Mouse (Mus musculus) forebrain, embryonic 10.5 days (tissue): ENCODE data around the gene Ccser1. TPM values are rescaled to one million over a fixed set of nuclear protein-coding genes. Genes with fewer than 3 reads are reported as not detected.

ENCODE experiments used
- DNase-seq: peaks from one replicate; pipeline ENCODE4 v3.0.0-alpha.2; 2017; ENCODE audit warnings: low spot score; ENCODE audit errors: extremely low spot score
- H3K27ac ChIP-seq: fragments of 300-500 bp; sonication (generic); 2 replicates; pipeline ENCODE4 v1.5.1; 2016; ENCODE audit warnings: mild to moderate bottlenecking
- H3K27me3 ChIP-seq: fragments of 300-500 bp; sonication (generic); 2 replicates; pipeline ENCODE4 v1.6.1; 2016; ENCODE audit warnings: mild to moderate bottlenecking; ENCODE audit not compliant: poor library complexity, severe bottlenecking
- H3K36me3 ChIP-seq: fragments of 300-500 bp; sonication (generic); replicated peaks from 2 replicates; pipeline ENCODE4 v1.6.1; 2016; ENCODE audit warnings: mild to moderate bottlenecking, moderate library complexity
- H3K4me1 ChIP-seq: fragments of 300-500 bp; sonication (generic); 2 replicates; pipeline ENCODE4 v1.6.1; 2016
- H3K4me3 ChIP-seq: fragments of 300-500 bp; sonication (generic); 2 replicates; pipeline ENCODE4 v1.5.1; 2016; ENCODE audit warnings: mild to moderate bottlenecking, moderate library complexity
- H3K9me3 ChIP-seq: fragments of 300-500 bp; sonication (generic); 2 replicates; pipeline ENCODE4 v1.6.1; 2016; ENCODE audit warnings: mild to moderate bottlenecking, moderate library complexity
- WGBS: fragments of 180-500 bp; shearing (Covaris S2); methylation state at CpG from one replicate; pipeline ENCODE4 v1.1.7; 2016; 5-methylcytosine and 5-hydroxymethylcytosine counted together
- polyA plus RNA-seq: library from polyadenylated mRNA; unstranded; fragments of >200 nt; fragmentation: Nextera tagmentation; extraction: Ambion mirVana; gene quantifications from 2 replicates; pipeline ENCODE4 v1.2.1, GENCODE M21; 2016

The Ccser1 gene
- polyA plus RNA-seq, 1 experiment from 2014 or later: 3.7 TPM

- no peaks in the 10 kb centered on the region for H3K27me3 ChIP-seq
- WGBS: 83% methylated on average over 2 of the region's 2 CpGs
- H3K36me3 ChIP-seq: no peaks in the 10 kb centered on the region
- H3K9me3 ChIP-seq: no peaks in the 10 kb centered on the region
- H3K4me3 ChIP-seq: no peak overlapping the region
- no peaks in the 10 kb centered on the region for H3K4me1 ChIP-seq
- H3K27ac ChIP-seq: no peak overlapping the region
- DNase-seq: no peak
These were observed 952.4 kb downstream of the Ccser1 start for GRCm38 (mm10) chr6:62132531-62132930.

GRCm38 (mm10) chr6:62160320-62160719 lies 980.2 kb downstream of the Ccser1 start:
- no peaks in the 10 kb centered on the region for H3K36me3 ChIP-seq
- H3K4me1 ChIP-seq: no peaks in the 10 kb centered on the region
- H3K27me3 ChIP-seq: no peaks in the 10 kb centered on the region
- no peak overlapping the region for H3K4me3 ChIP-seq
- H3K27ac ChIP-seq: no peak overlapping the region
- no peaks in the 10 kb centered on the region for H3K9me3 ChIP-seq
- DNase-seq: no peak

- Histone ChIP-seq H3K4me1 (no peaks in the 10 kb centered on the region), H3K4me3 (no peak overlapping the region), H3K36me3 (no peaks in the 10 kb centered on the region), H3K27me3 (no peaks in the 10 kb centered on the region), H3K27ac (no peak overlapping the region), H3K9me3 (no peaks in the 10 kb centered on the region)
- no peak for DNase-seq
- 84% methylated on average over 6 of the region's 6 CpGs for WGBS
These were observed 982.5 kb downstream of the Ccser1 start for GRCm38 (mm10) chr6:62162596-62162995.

- Histone ChIP-seq H3K4me3 (no peak overlapping the region), H3K4me1 (no peaks in the 10 kb centered on the region), H3K36me3 (no peaks in the 10 kb centered on the region), H3K27me3 (no peaks in the 10 kb centered on the region), H3K27ac (no peak overlapping the region), H3K9me3 (no peaks in the 10 kb centered on the region)
- 46% methylated on average over 3 of the region's 3 CpGs for WGBS
- no peak for DNase-seq
These were observed 983.7 kb downstream of the Ccser1 start for GRCm38 (mm10) chr6:62163826-62164225.

GRCm38 (mm10) chr6:62196496-62197188 lies 1016.5 kb downstream of the Ccser1 start:
- no peaks in the 10 kb centered on the region for H3K27me3 ChIP-seq
- no peaks in the 10 kb centered on the region for H3K4me1 ChIP-seq
- DNase-seq: no peak
- 90% methylated on average over 6 of the region's 6 CpGs for WGBS
- H3K9me3 ChIP-seq: no peaks in the 10 kb centered on the region
- no peak overlapping the region for H3K4me3 ChIP-seq
- no peak overlapping the region for H3K27ac ChIP-seq
- H3K36me3 ChIP-seq: no peaks in the 10 kb centered on the region

GRCm38 (mm10) chr6:62198768-62199167 lies 1018.6 kb downstream of the Ccser1 start:
- no peak for DNase-seq
- H3K4me3 ChIP-seq: no peak overlapping the region
- H3K27me3 ChIP-seq: no peaks in the 10 kb centered on the region
- H3K4me1 ChIP-seq: no peaks in the 10 kb centered on the region
- no peaks in the 10 kb centered on the region for H3K36me3 ChIP-seq
- 84% methylated on average over 6 of the region's 6 CpGs for WGBS
- no peak overlapping the region for H3K27ac ChIP-seq
- H3K9me3 ChIP-seq: no peaks in the 10 kb centered on the region

GRCm38 (mm10) chr6:62205013-62205412 lies 1024.9 kb downstream of the Ccser1 start:
- Histone ChIP-seq H3K27ac (no peak overlapping the region), H3K9me3 (no peaks in the 10 kb centered on the region), H3K36me3 (no peaks in the 10 kb centered on the region), H3K4me1 (no peaks in the 10 kb centered on the region), H3K4me3 (no peak overlapping the region), H3K27me3 (no peaks in the 10 kb centered on the region)
- DNase-seq: no peak
- WGBS: 48% methylated on average over 2 of the region's 2 CpGs

GRCm38 (mm10) chr6:62221856-62222255 lies 1041.7 kb downstream of the Ccser1 start:
- 64% methylated on average over 1 of the region's 1 CpGs for WGBS
- Histone ChIP-seq H3K27me3 (no peaks in the 10 kb centered on the region), H3K9me3 (no peaks in the 10 kb centered on the region), H3K4me1 (no peaks in the 10 kb centered on the region), H3K4me3 (no peak overlapping the region), H3K36me3 (no peaks in the 10 kb centered on the region), H3K27ac (no peak overlapping the region)
- no peak for DNase-seq

- Histone ChIP-seq H3K4me3 (no peak overlapping the region), H3K9me3 (no peaks in the 10 kb centered on the region), H3K27ac (no peak overlapping the region), H3K36me3 (no peaks in the 10 kb centered on the region), H3K27me3 (no peaks in the 10 kb centered on the region), H3K4me1 (no peaks in the 10 kb centered on the region)
- WGBS: 81% methylated on average over 1 of the region's 1 CpGs
- DNase-seq: no peak
These were observed 1083.8 kb downstream of the Ccser1 start for GRCm38 (mm10) chr6:62263899-62264298.

GRCm38 (mm10) chr6:62264525-62264924 lies 1084.4 kb downstream of the Ccser1 start:
- H3K4me3 ChIP-seq: no peak overlapping the region
- no peaks in the 10 kb centered on the region for H3K4me1 ChIP-seq
- DNase-seq: no peak
- no peaks in the 10 kb centered on the region for H3K36me3 ChIP-seq
- WGBS: 92% methylated on average over 1 of the region's 1 CpGs
- H3K9me3 ChIP-seq: no peaks in the 10 kb centered on the region
- H3K27me3 ChIP-seq: no peaks in the 10 kb centered on the region
- H3K27ac ChIP-seq: no peak overlapping the region

- H3K4me3 ChIP-seq: no peak overlapping the region
- no peaks in the 10 kb centered on the region for H3K27me3 ChIP-seq
- H3K27ac ChIP-seq: no peak overlapping the region
- no peak for DNase-seq
- H3K9me3 ChIP-seq: no peaks in the 10 kb centered on the region
- no peaks in the 10 kb centered on the region for H3K4me1 ChIP-seq
- H3K36me3 ChIP-seq: no peaks in the 10 kb centered on the region
- 90% methylated on average over 3 of the region's 3 CpGs for WGBS
These were observed 1101.1 kb downstream of the Ccser1 start for GRCm38 (mm10) chr6:62281256-62281655.

GRCm38 (mm10) chr6:62301576-62302312 lies 1121.6 kb downstream of the Ccser1 start:
- no peaks in the 10 kb centered on the region for H3K4me1 ChIP-seq
- WGBS: 83% methylated on average over 6 of the region's 6 CpGs
- no peak for DNase-seq

GRCm38 (mm10) chr6:62318627-62319026 lies 1138.5 kb downstream of the Ccser1 start:
- Histone ChIP-seq H3K9me3 (no peaks in the 10 kb centered on the region), H3K27ac (no peak overlapping the region), H3K4me3 (no peak overlapping the region), H3K36me3 (no peaks in the 10 kb centered on the region), H3K27me3 (no peaks in the 10 kb centered on the region), H3K4me1 (no peaks in the 10 kb centered on the region)
- DNase-seq: no peak
- 81% methylated on average over 3 of the region's 3 CpGs for WGBS

More at GRCm38 (mm10) chr6:62301576-62302312, 1121.6 kb downstream of the Ccser1 start:
- H3K9me3 ChIP-seq: no peaks in the 10 kb centered on the region
- no peak overlapping the region for H3K4me3 ChIP-seq
- H3K27ac ChIP-seq: no peak overlapping the region
- no peaks in the 10 kb centered on the region for H3K27me3 ChIP-seq
- H3K36me3 ChIP-seq: no peaks in the 10 kb centered on the region
